Mouse (Mus musculus): ENCODE measurements around the gene Ngb.

DNA sequence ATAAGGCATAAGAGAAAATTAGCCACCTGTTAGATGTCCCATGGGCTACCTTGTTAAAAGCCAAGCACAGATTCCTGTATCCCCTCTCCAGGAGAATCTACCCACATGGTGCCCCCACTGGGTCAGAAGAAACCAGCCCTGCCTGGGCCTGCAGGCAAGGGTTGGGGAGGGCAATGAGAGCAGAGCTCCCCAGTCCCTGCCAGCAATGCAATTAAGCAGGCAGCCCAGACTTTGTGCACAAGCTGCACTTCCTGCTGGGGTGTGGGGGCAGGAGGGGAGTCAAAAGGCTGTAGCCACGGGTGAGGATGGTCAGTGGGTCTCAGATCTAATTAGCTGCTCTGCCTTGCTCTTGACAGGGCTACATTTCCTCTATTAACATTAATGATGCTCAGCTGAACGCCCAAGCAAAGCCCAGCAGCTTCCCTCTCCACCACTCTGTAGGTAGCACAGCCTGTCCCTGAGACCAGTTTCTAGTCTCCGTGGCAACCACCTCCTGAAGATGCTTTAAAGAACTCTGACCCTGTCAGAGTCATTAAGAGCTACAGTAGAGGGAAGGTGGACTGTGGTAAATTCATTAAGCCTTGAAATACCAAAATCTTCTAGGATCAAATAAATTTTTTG, 5.1 kb upstream of the Ngb start:
- TF ChIP-seq CHD2 (IDR thresholded peaks at IDR 0.05; ENCODE audit: low read depth, low read length) (no peak), ZNF384 (IDR thresholded peaks at IDR 0.05; ENCODE audit: low read depth, low read length) (no peak), MAFK (IDR thresholded peaks at IDR 0.05; ENCODE audit: insufficient read depth, low read depth, low read length) (no peak), HCFC1 (IDR thresholded peaks at IDR 0.05; ENCODE audit: borderline replicate concordance, insufficient read depth, low read length) (no peak), ZC3H11A (IDR thresholded peaks at IDR 0.05; ENCODE audit: borderline replicate concordance, low read depth, low read length) (no peak)
